Mouse (Mus musculus) urinary bladder, adult 18-20 months (tissue): Measurements from ENCODE around the gene Trim58.

ENCODE experiments used
- DNase-seq, 2 experiments: peaks; one replicate each; pipeline ENCODE4 v3.0.0; 2022; ENCODE audit warnings: low spot score in 2 of 2, mixed read lengths in 2 of 2

Gene Trim58

DNA sequence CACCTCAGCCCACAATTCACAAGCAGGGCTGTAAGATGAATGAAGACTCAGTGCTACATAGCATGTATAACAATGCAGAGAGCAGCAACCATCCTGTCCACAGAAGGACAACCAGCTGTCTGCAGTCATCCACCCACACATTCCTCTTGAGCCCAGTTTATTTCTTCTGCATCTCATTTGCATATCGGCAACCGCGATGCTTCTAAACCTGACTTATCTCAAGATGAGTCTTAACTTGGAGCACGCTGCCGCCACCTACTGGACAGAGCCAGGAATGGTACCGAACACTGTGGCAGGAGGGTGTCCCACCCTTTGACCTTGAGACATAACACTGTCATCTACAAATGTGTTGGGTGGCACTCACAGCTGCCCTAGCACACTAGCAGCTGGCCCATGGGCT lies 3.1 kb downstream of the Trim58 start:
- DNase-seq = peak in 1 of 2 experiments; percentile 16

DNA sequence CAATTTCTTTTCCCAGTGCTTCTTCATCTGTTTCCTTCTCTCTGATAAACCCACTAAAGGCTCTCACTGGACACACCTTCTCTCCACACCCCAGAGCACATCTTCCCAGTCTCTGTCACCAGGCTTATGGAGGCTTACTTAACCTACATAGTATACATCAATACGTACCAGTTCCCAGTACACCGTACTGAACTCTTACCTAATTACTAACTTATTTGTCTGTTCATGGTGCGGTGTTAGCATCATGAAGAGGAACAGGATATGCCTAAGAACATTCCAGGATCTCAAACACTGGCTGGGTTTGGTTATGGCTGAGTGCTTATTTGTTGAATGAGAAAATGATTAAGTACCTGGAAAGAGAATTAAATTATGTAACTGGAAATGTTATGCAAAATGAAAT lies 14.9 kb downstream of the Trim58 start:
- DNase-seq = no peak

DNA sequence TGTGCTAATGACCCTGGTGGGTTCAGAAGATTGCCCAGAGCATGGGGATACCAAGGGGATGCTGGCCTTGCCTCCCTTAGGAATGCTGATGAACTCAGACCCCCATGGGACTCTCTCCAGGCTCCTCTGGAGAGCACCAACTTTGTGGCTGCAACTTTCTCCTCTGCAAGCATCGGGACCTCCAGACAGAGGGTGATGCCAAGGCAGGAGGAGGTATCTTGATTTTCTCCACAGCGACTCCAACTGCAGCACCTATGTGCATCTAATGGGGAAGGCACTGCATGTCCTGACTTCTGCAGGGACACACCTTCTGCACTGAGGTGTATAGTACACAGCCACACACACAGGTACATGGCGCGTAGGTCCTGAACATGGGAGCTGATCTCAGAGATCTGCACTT lies 18.3 kb downstream of the Trim58 start, which contains the start of gene Olfr322:
TSS of gene Olfr322 (plus strand) at position 187 of the 400 bp plus-strand sequence.
- DNase-seq = no peak

DNA sequence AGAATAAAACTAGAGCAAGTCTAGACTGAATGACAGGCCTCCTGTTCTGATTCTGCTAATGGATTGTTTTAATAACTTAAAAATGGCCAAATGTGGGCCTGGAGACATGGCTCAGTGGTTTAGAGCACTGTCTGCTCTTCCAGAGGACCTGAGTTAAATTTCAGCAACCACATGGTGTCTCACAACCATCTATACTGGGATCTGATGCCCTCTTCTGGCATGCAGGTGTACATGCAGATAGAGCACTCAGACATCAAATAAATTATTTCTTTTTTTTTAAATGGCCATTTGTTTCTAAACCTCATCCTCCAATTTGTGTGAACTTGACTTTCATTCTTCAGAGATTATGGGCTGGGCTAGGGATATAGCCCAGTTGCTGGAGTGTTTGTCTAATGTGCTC lies 29.0 kb downstream of the Trim58 start:
- no peak for DNase-seq

DNA sequence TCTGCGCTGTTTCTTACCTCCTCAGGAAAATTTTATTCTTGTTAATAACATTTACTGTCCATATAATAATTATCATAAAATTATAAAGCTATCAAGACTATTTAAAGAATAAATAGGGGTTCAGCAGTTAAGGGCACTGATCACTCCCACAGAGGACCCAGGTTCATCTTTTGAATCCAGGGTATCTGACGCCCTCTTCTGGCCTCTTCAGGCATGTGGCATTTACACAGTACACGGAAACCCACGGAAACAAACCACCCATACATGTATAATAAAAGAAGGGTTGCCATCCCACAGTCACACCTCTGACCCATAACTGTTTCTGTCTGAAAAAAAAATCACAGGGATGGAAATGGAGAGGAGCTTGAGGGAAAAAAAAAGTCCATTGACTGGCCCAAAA lies 31.6 kb downstream of the Trim58 start:
- no peak for DNase-seq

DNA sequence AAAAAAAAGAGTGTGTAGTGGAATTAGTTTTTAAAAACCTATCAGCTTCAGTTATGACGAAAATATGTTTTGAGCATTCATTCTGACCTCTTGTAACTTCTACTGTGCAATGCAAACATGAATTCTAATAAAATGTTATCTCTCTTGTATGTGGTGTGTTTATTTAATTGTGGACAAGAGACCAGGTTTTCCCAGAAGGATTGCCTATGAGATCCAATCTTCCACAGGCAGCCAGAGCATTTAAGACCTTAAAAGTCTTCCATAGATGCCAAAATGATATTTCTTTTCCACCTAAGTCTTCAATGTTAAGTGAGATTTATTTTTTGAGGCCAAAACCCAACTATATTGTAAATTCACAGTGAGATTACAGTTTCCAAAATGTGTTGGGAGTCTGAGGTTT lies 40.5 kb downstream of the Trim58 start, which contains the start of gene Olfr320:
TSS of gene Olfr320 (plus strand) at position 301 of the 400 bp plus-strand sequence.
- no peak for DNase-seq

DNA sequence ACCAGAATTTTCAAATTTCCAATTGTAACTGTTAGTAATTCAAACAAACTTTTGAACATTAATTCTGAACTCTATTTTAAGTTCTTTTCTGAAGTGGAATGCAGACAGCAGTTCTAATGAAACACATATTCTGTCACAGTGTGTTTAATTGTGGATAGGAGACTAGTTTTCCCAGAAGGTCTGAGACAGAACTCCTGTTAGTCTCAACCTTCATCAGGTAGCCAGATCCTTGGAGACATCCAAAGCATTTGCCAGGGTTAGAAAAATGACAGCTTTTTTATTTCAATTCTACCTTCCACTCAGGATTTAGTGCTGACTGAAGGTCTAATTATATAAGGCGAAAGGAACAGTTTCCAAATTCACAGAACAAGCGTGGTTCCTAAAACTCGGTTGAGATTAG lies 58.6 kb downstream of the Trim58 start, which contains the start of gene Olfr319:
TSS of gene Olfr319 (plus strand) at position 301 of the 400 bp plus-strand sequence.
- DNase-seq = no peak
